Comparison of ENCODE assay signal across 17 mouse cellular contexts in genomic region chr8:28117997-28118778, GRCm38 (mm10).
DNase-seq lines count a peak whose midpoint lies in the region; ATAC-seq lines count a peak whose summit lies in the region.
"Had no signal": no experiment of that assay in that cellular context is flagged by ENCODE, and none has a peak within 500 bp of the region (broad histone marks: within the 10 kb centered on the region; RNA-seq: fewer than 3 reads in every experiment).

No protein-coding gene starts in this region.

- H3K9ac ChIP-seq in hindbrain, embryonic 16.5 days (ENCODE audit: low read depth, low read length): no peak overlapping the region
- H3K9ac ChIP-seq: embryonic facial prominence, embryonic 12.5 days; heart, embryonic 13.5 days had no signal

- no peaks in the 10 kb centered on the region for H3K27me3 ChIP-seq in hindbrain, embryonic 16.5 days (replicated peaks; ENCODE audit: control insufficient read depth, insufficient read depth, low read length)
- H3K27me3 ChIP-seq: embryonic facial prominence, embryonic 12.5 days; heart, embryonic 13.5 days had no signal

- WGBS in hindbrain, embryonic 16.5 days: 35% methylated on average over 7 of the region's 7 CpGs

- ATAC-seq in hindbrain, embryonic 16.5 days: peak; percentile 48; the same call in 1 of the 2 replicates
- ATAC-seq: lung, postnatal 0 days had no signal

- no peak overlapping the region for H3K27ac ChIP-seq in hindbrain, embryonic 16.5 days (ENCODE audit: low read depth, low read length)
- H3K27ac ChIP-seq: embryonic facial prominence, embryonic 12.5 days; heart, embryonic 13.5 days; kidney, postnatal 0 days had no signal

- no peaks in the 10 kb centered on the region for H3K36me3 ChIP-seq in hindbrain, embryonic 16.5 days (ENCODE audit: control insufficient read depth, insufficient read depth, low read length)
- H3K36me3 ChIP-seq: embryonic facial prominence, embryonic 12.5 days; heart, embryonic 13.5 days had no signal

- no peaks in the 10 kb centered on the region for H3K9me3 ChIP-seq in hindbrain, embryonic 16.5 days (ENCODE audit: control insufficient read depth, low read length)
- H3K9me3 ChIP-seq: embryonic facial prominence, embryonic 12.5 days; heart, embryonic 13.5 days had no signal

- no peak overlapping the region for H3K4me2 ChIP-seq in hindbrain, embryonic 16.5 days (ENCODE audit: low read length)
- H3K4me2 ChIP-seq: embryonic facial prominence, embryonic 12.5 days; heart, embryonic 13.5 days had no signal

- H3K4me1 ChIP-seq in hindbrain, embryonic 16.5 days (ENCODE audit: control insufficient read depth, insufficient read depth, low read depth, low read length): peaks cover 3% of the 10 kb centered on the region; the same call in 1 of the 2 replicates
- H3K4me1 ChIP-seq: embryonic facial prominence, embryonic 12.5 days; heart, embryonic 13.5 days had no signal

- no peak overlapping the region for H3K4me3 ChIP-seq in hindbrain, embryonic 16.5 days (ENCODE audit: low read length)
- H3K4me3 ChIP-seq: embryonic facial prominence, embryonic 12.5 days; heart, embryonic 13.5 days had no signal

- peak; percentile 11 for DNase-seq in embryo, embryonic 10.5 days (ENCODE audit: low spot score)
- no peak for DNase-seq in embryo, embryonic 9.5 days (ENCODE audit: extremely low spot score)
- peak; percentile 23 for DNase-seq in layer of hippocampus, adult 8-10 months (ENCODE audit: low spot score in 2 of 2)
- no peak for DNase-seq in layer of hippocampus, adult 9-10 months (ENCODE audit: low spot score)
- peak; percentile 22 for DNase-seq in Muller cell, postnatal 12 days (ENCODE audit: inconsistent ontology term)
- no peak for DNase-seq in thymus, postnatal 10 days (ENCODE audit: low spot score in 2 of 2)
- DNase-seq in heart, adult 18-20 months: no peak
- DNase-seq: adrenal gland, postnatal 25 days; cerebellum, adult 11 months; gastrocnemius, postnatal 25 days; liver; thymus, postnatal 36 days had no signal

Comparison
In these comparisons a context has a peak if more than half of its experiments do, and no peak if none do; other contexts are left out.
1. DNase-seq: peak in embryo, embryonic 10.5 days (single experiment), layer of hippocampus, adult 8-10 months (2 of 2) and Muller cell, postnatal 12 days (single experiment); none in embryo, embryonic 9.5 days (single experiment), layer of hippocampus, adult 9-10 months (single experiment), thymus, postnatal 10 days (0 of 2) and heart, adult 18-20 months (0 of 2).